Mouse (Mus musculus): ENCODE data around the gene Anapc4. TPM values are rescaled to one million over a fixed set of nuclear protein-coding genes. Genes with fewer than 3 reads are reported as not detected.

Anapc4 gene
- total RNA-seq, 4 experiments from 2014 or later: 70.2 to 82.7 (median 74.9) TPM

GRCm38 (mm10) chr5:52868918-52869703, 35.3 kb downstream of the Anapc4 start:
- no peak for DNase-seq (ENCODE audit: low spot score in 2 of 2)

- DNase-seq (ENCODE audit: low spot score in 2 of 2): no peak
Observed at GRCm38 (mm10) chr5:52871461-52871860, 37.6 kb downstream of the Anapc4 start.

GRCm38 (mm10) chr5:52871986-52872385, 38.2 kb downstream of the Anapc4 start:
- no peak for DNase-seq (ENCODE audit: low spot score in 2 of 2)

GRCm38 (mm10) chr5:52878847-52879246, 45.0 kb downstream of the Anapc4 start:
- peak; percentile 34 to 56 for DNase-seq (ENCODE audit: low spot score in 2 of 2)

GRCm38 (mm10) chr5:52879926-52880325, 46.1 kb downstream of the Anapc4 start:
- DNase-seq (ENCODE audit: low spot score in 2 of 2): no peak

- no peak for DNase-seq (ENCODE audit: low spot score in 2 of 2)
Observed at GRCm38 (mm10) chr5:52882446-52882845, 48.6 kb downstream of the Anapc4 start.

- DNase-seq (ENCODE audit: low spot score in 2 of 2): peak; percentile 26 to 61
Observed at GRCm38 (mm10) chr5:52887085-52887484, 53.3 kb downstream of the Anapc4 start.

- DNase-seq (ENCODE audit: low spot score in 2 of 2): no peak
Observed at GRCm38 (mm10) chr5:52889919-52890318, 56.1 kb downstream of the Anapc4 start.

GRCm38 (mm10) chr5:52891949-52892835, 58.4 kb downstream of the Anapc4 start:
- DNase-seq (ENCODE audit: low spot score in 2 of 2): no peak

- no peak for DNase-seq (ENCODE audit: low spot score in 2 of 2)
Observed at GRCm38 (mm10) chr5:52893938-52894337, 60.1 kb downstream of the Anapc4 start.

GRCm38 (mm10) chr5:52904246-52904645, 70.4 kb downstream of the Anapc4 start:
- DNase-seq (ENCODE audit: low spot score in 2 of 2): no peak

GRCm38 (mm10) chr5:52904671-52905070, 70.9 kb downstream of the Anapc4 start:
- no peak for DNase-seq (ENCODE audit: low spot score in 2 of 2)

GRCm38 (mm10) chr5:52908246-52908645, 74.4 kb downstream of the Anapc4 start:
- DNase-seq (ENCODE audit: low spot score in 2 of 2): no peak

GRCm38 (mm10) chr5:52910159-52910591, 76.4 kb downstream of the Anapc4 start:
- no peak for DNase-seq (ENCODE audit: low spot score in 2 of 2)

GRCm38 (mm10) chr5:52911286-52911870, 77.6 kb downstream of the Anapc4 start:
- no peak for DNase-seq (ENCODE audit: low spot score in 2 of 2)

- no peak for DNase-seq (ENCODE audit: low spot score in 2 of 2)
Observed at GRCm38 (mm10) chr5:52913711-52914110, 79.9 kb downstream of the Anapc4 start.

GRCm38 (mm10) chr5:52916186-52916585, 82.4 kb downstream of the Anapc4 start:
- DNase-seq (ENCODE audit: low spot score in 2 of 2): no peak

Other genes with a start within 250 kb of the Anapc4 start
- gene Sepsecs, start 164.3 kb upstream of the Anapc4 start, total RNA-seq (2022): 10 to 100 TPM; 10.6 to 13.1 (median 11.2) TPM
- 1 to 10 TPM; 1.3 to 3.5 (median 2.3) TPM for gene Pi4k2b, start 92.4 kb upstream of the Anapc4 start, total RNA-seq (2022)
- 10 to 100 TPM; 10.1 to 14.0 (median 12.0) TPM for gene Zcchc4, start 58.6 kb upstream of the Anapc4 start, total RNA-seq (2022)
- not detected for gene Slc34a2, start 204.1 kb downstream of the Anapc4 start, total RNA-seq (2022)

Measured in layer of hippocampus, adult 8-10 months (tissue).